Mouse (Mus musculus) ES-Bruce4 (cell line): Measurements from ENCODE around the gene Cnnm4.

Experiments used
- EP300 ChIP-seq: IDR thresholded peaks from 2 replicates; pipeline ENCODE4 v1.6.1; 2011; ENCODE audit warnings: low read depth, low read length; ENCODE audit not compliant: insufficient read depth
- POLR2A ChIP-seq: IDR thresholded peaks from one replicate; pipeline ENCODE4 v1.8.1; 2011; ENCODE audit warnings: low read length; ENCODE audit not compliant: insufficient read depth

DNA sequence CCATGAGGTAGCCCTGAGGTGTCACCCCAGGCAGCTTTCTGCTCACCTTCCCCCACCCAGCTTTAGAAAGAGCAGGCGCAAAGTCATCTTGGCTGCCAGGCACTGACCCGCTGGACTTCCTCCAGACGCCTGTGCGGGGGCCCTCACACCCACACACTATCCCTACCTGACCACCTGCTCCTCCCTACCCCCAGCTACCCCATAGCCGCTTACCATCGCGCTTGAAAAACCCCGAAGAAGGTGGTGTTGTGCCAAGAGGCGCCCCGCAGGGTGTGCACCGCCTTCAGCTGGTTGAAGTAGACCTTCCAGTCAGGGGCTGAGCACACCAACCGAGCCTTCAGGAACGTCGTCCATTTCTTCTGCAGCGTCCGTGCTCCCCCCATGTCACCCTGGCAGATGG, 81.1 kb downstream of the Cnnm4 start:
- TF ChIP-seq EP300 = no peak
- TF ChIP-seq POLR2A = no peak
